Mouse (Mus musculus): Measurements from ENCODE around the gene Col24a1. TPM values are rescaled to one million over a fixed set of nuclear protein-coding genes. Genes with fewer than 3 reads are reported as not detected.
A peak's percentile ranks its signal among the peaks of the same experiment; 100 is the strongest.

Col24a1 gene
- polyA plus RNA-seq (2012; rRNA removed): 0.15 and 1.4 TPM in 2 replicates

DNA sequence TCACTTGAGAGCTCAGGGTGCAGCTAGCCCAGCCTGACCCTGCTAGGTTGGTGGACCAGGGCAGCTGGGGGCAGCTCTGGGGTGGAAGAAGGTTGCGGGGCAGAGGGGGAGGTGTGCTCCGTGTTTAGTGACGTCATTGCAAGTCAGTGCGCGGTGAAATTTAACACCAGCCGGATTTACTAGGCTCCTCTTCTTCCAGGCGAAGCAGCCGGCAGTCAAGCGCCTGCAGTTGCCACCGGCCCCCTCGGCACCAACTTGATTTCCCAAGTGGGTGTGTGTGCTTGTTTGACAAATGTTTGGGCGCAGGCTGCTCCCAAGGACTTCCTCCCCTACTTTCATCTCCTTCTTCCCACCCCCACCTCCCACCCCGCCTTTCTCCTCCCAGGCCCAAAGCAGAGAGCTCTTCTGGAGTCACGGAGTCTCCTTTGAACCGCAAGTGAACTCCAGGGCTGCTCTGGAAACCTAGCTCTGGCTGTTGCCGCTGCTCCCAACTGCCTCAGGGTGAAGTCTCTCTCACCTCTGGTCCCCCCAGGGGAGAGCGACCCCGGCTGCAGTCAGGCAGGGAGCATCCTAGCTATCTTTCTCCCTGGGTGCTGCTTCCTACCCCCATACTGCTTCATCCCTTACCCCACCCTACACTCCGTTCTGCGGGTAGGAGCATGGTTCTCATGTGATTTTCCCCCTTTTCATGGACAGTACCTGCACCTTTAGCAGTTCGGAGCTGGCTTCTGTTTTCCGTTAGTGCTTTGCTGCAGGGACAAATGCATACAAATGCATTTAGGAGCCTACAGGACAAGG, at the start of gene Col24a1:
Gene Col24a1, plus strand, starts transcription at position 136 of the 798 bp plus-strand sequence.
- H3K4me1 ChIP-seq (ENCODE audit: control insufficient read depth, insufficient read depth, insufficient read length, low read length): no peaks in the 10 kb centered on the region
- H3K27me3 ChIP-seq (ENCODE audit: control insufficient read depth, insufficient read depth, low read length): 0 out of 2 replicates have a peak, but pooled peaks cover 6% of the 10 kb centered on the region
- TF ChIP-seq CTCF (IDR thresholded peaks at IDR 0.05; ENCODE audit: extremely low read depth, insufficient read length, insufficient replicate concordance, low read depth, low read length) (no peak), POLR2A (IDR thresholded peaks at IDR 0.05; ENCODE audit: low read depth, low read length) (no peak)
- peak within 1 kb of the TSS; percentile 3; the same call in 1 of the 2 replicates for H3K27ac ChIP-seq (ENCODE audit: insufficient read depth, low read depth, low read length)
- 5% methylated on average over 22 of the region's 22 CpGs for WGBS
- H3K4me3 ChIP-seq (ENCODE audit: low read depth, low read length): peak within 1 kb of the TSS; percentile 47
- H3K36me3 ChIP-seq (ENCODE audit: control insufficient read depth, insufficient read depth, low read length): no peaks in the 10 kb centered on the region

GRCm38 (mm10) chr3:145248040-145248439, 44.2 kb upstream of the Col24a1 start:
- Histone ChIP-seq H3K4me3 (ENCODE audit: low read depth, low read length) (no peak overlapping the region), H3K36me3 (ENCODE audit: control insufficient read depth, insufficient read depth, low read length) (no peaks in the 10 kb centered on the region), H3K27ac (ENCODE audit: insufficient read depth, low read depth, low read length) (no peak overlapping the region), H3K27me3 (ENCODE audit: control insufficient read depth, insufficient read depth, low read length) (no peaks in the 10 kb centered on the region), H3K4me1 (ENCODE audit: control insufficient read depth, insufficient read depth, insufficient read length, low read length) (no peaks in the 10 kb centered on the region)
- 89% methylated on average over 2 of the region's 2 CpGs for whole genome bisulfite sequencing
- TF ChIP-seq POLR2A (IDR thresholded peaks at IDR 0.05; ENCODE audit: low read depth, low read length) (no peak), CTCF (IDR thresholded peaks at IDR 0.05; ENCODE audit: extremely low read depth, insufficient read length, insufficient replicate concordance, low read depth, low read length) (no peak)

- 84% methylated on average over 5 of the region's 5 CpGs for WGBS
- TF ChIP-seq POLR2A (IDR thresholded peaks at IDR 0.05; ENCODE audit: low read depth, low read length) (no peak), CTCF (IDR thresholded peaks at IDR 0.05; ENCODE audit: extremely low read depth, insufficient read length, insufficient replicate concordance, low read depth, low read length) (no peak)
- H3K36me3 ChIP-seq (ENCODE audit: control insufficient read depth, insufficient read depth, low read length): no peaks in the 10 kb centered on the region
- H3K4me3 ChIP-seq (ENCODE audit: low read depth, low read length): no peak overlapping the region
- no peaks in the 10 kb centered on the region for H3K4me1 ChIP-seq (ENCODE audit: control insufficient read depth, insufficient read depth, insufficient read length, low read length)
- H3K27me3 ChIP-seq (ENCODE audit: control insufficient read depth, insufficient read depth, low read length): no peaks in the 10 kb centered on the region
- H3K27ac ChIP-seq (ENCODE audit: insufficient read depth, low read depth, low read length): no peak overlapping the region
Measured at GRCm38 (mm10) chr3:145253066-145253465, 39.2 kb upstream of the Col24a1 start.

DNA sequence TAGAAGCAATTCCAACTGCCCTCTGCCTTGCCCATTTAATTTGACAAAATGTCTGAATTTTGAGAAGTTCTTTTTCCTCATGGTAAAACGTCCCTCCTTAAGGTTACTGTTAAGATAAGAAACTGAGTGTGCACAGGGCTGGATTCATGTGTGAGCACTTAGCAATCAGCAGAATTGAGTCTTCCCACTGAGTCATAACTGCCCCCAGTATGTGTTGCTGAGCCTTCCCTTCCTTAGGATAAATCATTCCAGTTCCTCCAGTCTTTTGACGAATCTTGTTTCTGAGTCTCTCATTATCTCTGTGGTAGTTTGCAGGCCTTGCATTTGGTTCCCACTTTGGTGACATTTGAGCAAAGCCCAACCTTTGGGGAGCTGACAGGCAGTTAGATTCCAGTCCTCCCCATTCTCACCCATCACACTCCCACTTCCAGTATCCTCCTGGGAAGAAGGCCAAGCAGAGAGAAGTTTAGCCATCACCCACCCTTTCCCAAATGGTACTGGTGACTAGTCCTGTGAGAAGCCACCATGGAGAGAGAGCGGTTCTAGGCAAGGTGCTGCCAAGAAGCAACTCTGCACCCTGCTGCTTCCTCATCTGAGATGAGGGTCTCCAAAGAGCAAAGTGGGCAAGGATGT, 37.4 kb upstream of the Col24a1 start:
- Histone ChIP-seq H3K27me3 (ENCODE audit: control insufficient read depth, insufficient read depth, low read length) (no peaks in the 10 kb centered on the region), H3K4me1 (ENCODE audit: control insufficient read depth, insufficient read depth, insufficient read length, low read length) (no peaks in the 10 kb centered on the region), H3K36me3 (ENCODE audit: control insufficient read depth, insufficient read depth, low read length) (no peaks in the 10 kb centered on the region), H3K27ac (ENCODE audit: insufficient read depth, low read depth, low read length) (no peak overlapping the region), H3K4me3 (ENCODE audit: low read depth, low read length) (no peak overlapping the region)
- TF ChIP-seq POLR2A (IDR thresholded peaks at IDR 0.05; ENCODE audit: low read depth, low read length) (no peak), CTCF (IDR thresholded peaks at IDR 0.05; ENCODE audit: extremely low read depth, insufficient read length, insufficient replicate concordance, low read depth, low read length) (no peak)
- WGBS: 70% methylated on average over 3 of the region's 3 CpGs

- H3K36me3 ChIP-seq (ENCODE audit: control insufficient read depth, insufficient read depth, low read length): no peaks in the 10 kb centered on the region
- H3K27me3 ChIP-seq (ENCODE audit: control insufficient read depth, insufficient read depth, low read length): no peaks in the 10 kb centered on the region
- H3K4me1 ChIP-seq (ENCODE audit: control insufficient read depth, insufficient read depth, insufficient read length, low read length): no peaks in the 10 kb centered on the region
- TF ChIP-seq POLR2A (IDR thresholded peaks at IDR 0.05; ENCODE audit: low read depth, low read length): no peak
- H3K4me3 ChIP-seq (ENCODE audit: low read depth, low read length): no peak overlapping the region
- WGBS: 56% methylated on average over 7 of the region's 7 CpGs
- no peak overlapping the region for H3K27ac ChIP-seq (ENCODE audit: insufficient read depth, low read depth, low read length)
Measured at GRCm38 (mm10) chr3:145256647-145257046, 35.6 kb upstream of the Col24a1 start.

- TF ChIP-seq CTCF (IDR thresholded peaks at IDR 0.05; ENCODE audit: extremely low read depth, insufficient read length, insufficient replicate concordance, low read depth, low read length) (no peak), POLR2A (IDR thresholded peaks at IDR 0.05; ENCODE audit: low read depth, low read length) (no peak)
- WGBS: 74% methylated on average over 6 of the region's 6 CpGs
Measured at GRCm38 (mm10) chr3:145259678-145260077, 32.6 kb upstream of the Col24a1 start.

GRCm38 (mm10) chr3:145263131-145263530, 29.1 kb upstream of the Col24a1 start:
- TF ChIP-seq POLR2A (IDR thresholded peaks at IDR 0.05; ENCODE audit: low read depth, low read length): no peak
- no peak for TF ChIP-seq CTCF (IDR thresholded peaks at IDR 0.05; ENCODE audit: extremely low read depth, insufficient read length, insufficient replicate concordance, low read depth, low read length)
- no peaks in the 10 kb centered on the region for H3K36me3 ChIP-seq (ENCODE audit: control insufficient read depth, insufficient read depth, low read length)
- 72% methylated on average over 4 of the region's 4 CpGs for WGBS
- no peak overlapping the region for H3K4me3 ChIP-seq (ENCODE audit: low read depth, low read length)
- no peaks in the 10 kb centered on the region for H3K4me1 ChIP-seq (ENCODE audit: control insufficient read depth, insufficient read depth, insufficient read length, low read length)
- H3K27ac ChIP-seq (ENCODE audit: insufficient read depth, low read depth, low read length): no peak overlapping the region
- no peaks in the 10 kb centered on the region for H3K27me3 ChIP-seq (ENCODE audit: control insufficient read depth, insufficient read depth, low read length)

More at GRCm38 (mm10) chr3:145259678-145260077, 32.6 kb upstream of the Col24a1 start:
- Histone ChIP-seq H3K27me3 (ENCODE audit: control insufficient read depth, insufficient read depth, low read length) (no peaks in the 10 kb centered on the region), H3K36me3 (ENCODE audit: control insufficient read depth, insufficient read depth, low read length) (no peaks in the 10 kb centered on the region), H3K27ac (ENCODE audit: insufficient read depth, low read depth, low read length) (no peak overlapping the region), H3K4me3 (ENCODE audit: low read depth, low read length) (no peak overlapping the region), H3K4me1 (ENCODE audit: control insufficient read depth, insufficient read depth, insufficient read length, low read length) (no peaks in the 10 kb centered on the region)

Measured in small intestine, adult 2 months (tissue).